Mouse (Mus musculus) bone marrow, adult 2 months (tissue): ENCODE measurements around the gene Ssbp4.
A peak's percentile ranks its signal among the peaks of the same experiment; 100 is the strongest.

ENCODE experiments used
- CTCF ChIP-seq: fragments of 200-500 bp; IDR thresholded peaks from 2 replicates; pipeline ENCODE4 v1.5.1; 2011; ENCODE audit warnings: low read length, control low read depth; ENCODE audit not compliant: control insufficient read depth, insufficient read depth
- POLR2A ChIP-seq: fragments of 200-500 bp; IDR thresholded peaks from 2 replicates; pipeline ENCODE4 v1.6.1; 2011; ENCODE audit warnings: low read depth, mild to moderate bottlenecking, control low read depth, low read length, borderline replicate concordance; ENCODE audit not compliant: control insufficient read depth

GRCm38 (mm10) chr8:70598283-70598682 lies 10.4 kb downstream of the Ssbp4 start:
- no peak for TF ChIP-seq POLR2A
- peak; percentile 31; the same call in 1 of the 2 replicates for TF ChIP-seq CTCF
